Mouse (Mus musculus): ENCODE measurements around the gene Zkscan5.
"Not testable (repeated sequence)": the region's sequence is repeated elsewhere in the genome, so short reads cannot be mapped to it uniquely, and the experiment has no call there.

DNA sequence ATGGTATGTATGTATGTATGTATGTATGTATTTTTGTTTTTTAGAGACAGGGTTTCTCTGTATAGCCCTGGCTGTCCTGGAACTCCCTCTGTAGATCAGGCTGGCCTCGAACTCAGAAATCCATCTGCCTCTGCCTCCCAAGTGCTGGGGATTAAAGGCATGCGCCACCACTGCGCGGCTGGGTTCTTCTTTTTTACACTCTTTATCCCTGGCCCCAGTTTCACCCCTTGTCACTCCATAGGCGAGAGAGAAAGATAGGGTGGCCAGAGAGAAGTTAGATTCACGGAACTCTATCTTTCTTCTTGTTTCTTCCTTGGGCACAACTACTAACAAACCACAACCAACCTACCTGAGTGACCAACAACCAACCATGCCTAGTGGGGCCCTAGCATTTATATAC is 24.9 kb downstream of the Zkscan5 start:
- not testable (repeated sequence) for TF ChIP-seq POLR2A (IDR thresholded peaks at IDR 0.05; ENCODE audit: extremely low read depth, insufficient read depth, low read length); CTCF (IDR thresholded peaks at IDR 0.05; ENCODE audit: low read depth, low read length)
